Mouse (Mus musculus) lung, embryonic 14.5 days (tissue): ENCODE measurements around the gene Stoml1. TPM values are rescaled to one million over a fixed set of nuclear protein-coding genes. Genes with fewer than 3 reads are reported as not detected.

Experiments
- ATAC-seq: fragments of 200-750 bp; cut with Nextera tagmentation; 2 replicates; pipeline ENCODE4 v1.8.0; 2017; ENCODE audit warnings: mild to moderate bottlenecking, moderate TSS enrichment, moderate library complexity; ENCODE audit not compliant: insufficient read depth
- DNase-seq: peaks from one replicate; pipeline ENCODE4 v3.0.0-alpha.2; 2015
- H3K27ac ChIP-seq: fragments of 300-500 bp; sonication (generic); 2 replicates; pipeline ENCODE4 v1.5.1; 2014; ENCODE audit warnings: low read depth, mild to moderate bottlenecking, moderate library complexity
- H3K27me3 ChIP-seq: fragments of 300-500 bp; sonication (generic); 2 replicates; pipeline ENCODE4 v1.6.1; 2014; ENCODE audit warnings: low read length, control low read depth; ENCODE audit not compliant: insufficient read depth
- H3K36me3 ChIP-seq: fragments of 300-500 bp; sonication (generic); 2 replicates; pipeline ENCODE4 v1.6.1; 2014; ENCODE audit warnings: control low read depth; ENCODE audit not compliant: insufficient read depth
- H3K4me1 ChIP-seq: fragments of 300-500 bp; sonication (generic); 2 replicates; pipeline ENCODE4 v1.6.1; 2014; ENCODE audit warnings: antibody characterized with exemption, control low read depth; ENCODE audit not compliant: insufficient read depth
- H3K4me2 ChIP-seq: fragments of 300-500 bp; sonication (generic); 2 replicates; pipeline ENCODE4 v1.6.1; 2014; ENCODE audit warnings: mild to moderate bottlenecking
- H3K4me3 ChIP-seq: fragments of 300-500 bp; sonication (generic); 2 replicates; pipeline ENCODE4 v1.5.1; 2014; ENCODE audit warnings: low read depth, low read length
- H3K9ac ChIP-seq: fragments of 300-500 bp; sonication (generic); 2 replicates; pipeline ENCODE4 v1.6.1; 2014
- H3K9me3 ChIP-seq: fragments of 300-500 bp; sonication (generic); 2 replicates; pipeline ENCODE4 v1.6.1; 2016; ENCODE audit warnings: low read depth, low read length, control low read depth
- CTCF ChIP-seq: IDR thresholded peaks from 2 replicates; pipeline ENCODE4 v1.5.1; 2016; ENCODE audit warnings: antibody characterized with exemption, low read depth
- WGBS: fragments of 180-500 bp; shearing (Covaris S2); extraction: QIAGEN DNeasy Blood & Tissue Kit; methylation state at CpG from one replicate; pipeline ENCODE4 v1.1.7; 2014; 5-methylcytosine and 5-hydroxymethylcytosine counted together
- polyA plus RNA-seq: library from polyadenylated mRNA; unstranded; fragments of >200 nt; fragmentation: Nextera tagmentation; extraction: Ambion mirVana; gene quantifications from 2 replicates; pipeline ENCODE4 v1.2.1, GENCODE M21; 2014

Gene Stoml1
- polyA plus RNA-seq, 1 experiment from 2014 or later, result 27.1 TPM

DNA sequence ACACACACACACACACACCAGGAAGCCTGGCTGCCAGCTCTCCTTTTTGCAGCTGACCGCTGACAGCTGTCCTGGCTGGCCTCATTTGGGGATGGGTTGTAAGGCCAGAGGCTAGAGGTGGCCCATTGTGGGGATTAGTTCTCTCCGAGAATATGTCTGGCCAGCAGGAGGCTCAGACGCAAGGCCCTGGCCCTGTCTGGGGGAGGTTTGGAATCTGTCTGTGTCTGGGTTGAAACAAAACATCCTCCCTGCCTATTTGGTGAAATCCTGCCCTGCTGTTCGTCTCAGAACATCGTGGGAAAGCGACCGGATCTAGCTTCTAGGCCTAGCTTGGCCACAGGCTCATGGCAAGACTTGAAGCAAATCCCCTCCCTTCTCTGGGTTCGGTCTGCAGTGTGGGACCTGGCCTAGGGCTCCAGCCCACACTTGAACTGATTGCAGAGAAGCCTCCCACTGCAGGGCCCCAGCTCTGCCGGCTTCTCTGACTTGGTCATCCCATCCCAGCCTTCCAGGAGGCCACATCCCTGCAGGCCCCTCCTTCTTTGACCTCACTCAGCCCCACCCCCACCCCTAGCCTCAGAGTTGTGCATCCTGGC, 42.9 kb downstream of the Stoml1 start:
- DNase-seq, result peak; percentile 74
- Histone ChIP-seq H3K4me2 (no peak overlapping the region), H3K27me3 (no peaks in the 10 kb centered on the region), H3K4me1 (peaks cover 15% of the 10 kb centered on the region), H3K9ac (no peak overlapping the region), H3K36me3 (no peaks in the 10 kb centered on the region), H3K9me3 (no peaks in the 10 kb centered on the region), H3K27ac (peak overlapping the region; percentile 87), H3K4me3 (no peak overlapping the region)
- ATAC-seq, result peak; percentile 71
- peak; percentile 51 for TF ChIP-seq CTCF
- 26% methylated on average over 9 of the region's 9 CpGs for WGBS

DNA sequence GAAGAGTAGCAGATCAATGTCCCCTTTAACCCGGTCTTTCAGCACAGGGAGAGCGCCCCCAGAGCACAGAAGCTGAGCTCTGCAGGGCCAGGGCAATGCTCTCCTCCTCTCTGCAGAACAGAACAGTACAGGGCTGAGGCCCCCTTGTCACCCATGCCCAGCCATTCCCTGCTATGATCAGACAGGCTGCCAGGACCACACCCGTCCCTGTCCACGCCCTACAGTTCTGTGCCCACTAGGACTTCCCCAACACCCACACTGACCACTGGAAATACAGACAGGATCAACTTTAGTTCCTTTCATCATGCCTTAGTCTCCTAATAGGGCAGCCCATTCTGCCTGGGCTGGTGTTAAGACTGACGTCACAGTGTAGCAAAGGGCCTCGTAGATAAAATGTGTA, 44.1 kb downstream of the Stoml1 start:
- Histone ChIP-seq H3K9me3 (no peaks in the 10 kb centered on the region), H3K4me1 (peaks cover 15% of the 10 kb centered on the region), H3K27me3 (no peaks in the 10 kb centered on the region), H3K27ac (no peak overlapping the region), H3K9ac (no peak overlapping the region), H3K4me3 (no peak overlapping the region), H3K4me2 (no peak overlapping the region), H3K36me3 (no peaks in the 10 kb centered on the region)
- ATAC-seq (no peak), DNase-seq (no peak)
- WGBS, result 64% methylated on average over 6 of the region's 6 CpGs
- TF ChIP-seq CTCF, result no peak

DNA sequence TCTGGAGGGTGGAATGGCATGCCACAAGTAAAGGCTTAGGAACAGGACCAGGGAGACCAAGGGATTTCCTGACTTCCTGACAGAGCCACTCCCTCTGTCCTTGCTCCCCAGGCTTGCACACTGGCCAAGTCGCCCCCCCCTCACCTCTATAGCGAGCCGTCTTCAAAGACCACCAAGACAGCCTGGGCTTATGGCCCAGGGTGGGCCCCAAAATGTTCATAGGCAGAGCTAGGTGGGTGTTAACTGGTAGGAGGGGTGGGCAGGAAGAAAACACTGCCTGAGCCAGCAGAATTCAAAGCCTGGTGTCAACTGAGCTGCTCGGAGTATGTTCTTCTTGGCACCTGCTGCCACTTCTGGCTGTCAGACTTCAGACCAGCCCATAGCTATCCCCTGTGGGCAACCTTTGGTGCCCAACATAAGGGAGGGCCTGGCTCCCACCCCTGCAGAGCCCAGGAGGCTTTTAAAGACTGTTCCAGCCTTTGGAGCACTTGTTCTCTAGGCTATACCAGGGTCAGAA, 45.1 kb downstream of the Stoml1 start:
- Histone ChIP-seq H3K4me3 (no peak overlapping the region), H3K4me2 (no peak overlapping the region), H3K9me3 (no peaks in the 10 kb centered on the region), H3K4me1 (peaks cover 17% of the 10 kb centered on the region), H3K9ac (no peak overlapping the region), H3K27me3 (no peaks in the 10 kb centered on the region), H3K36me3 (no peaks in the 10 kb centered on the region), H3K27ac (peak overlapping the region; percentile 58; the same call in 1 of the 2 replicates)
- WGBS, result 55% methylated on average over 4 of the region's 4 CpGs
- DNase-seq, result no peak
- TF ChIP-seq CTCF, result no peak
- no peak for ATAC-seq

DNA sequence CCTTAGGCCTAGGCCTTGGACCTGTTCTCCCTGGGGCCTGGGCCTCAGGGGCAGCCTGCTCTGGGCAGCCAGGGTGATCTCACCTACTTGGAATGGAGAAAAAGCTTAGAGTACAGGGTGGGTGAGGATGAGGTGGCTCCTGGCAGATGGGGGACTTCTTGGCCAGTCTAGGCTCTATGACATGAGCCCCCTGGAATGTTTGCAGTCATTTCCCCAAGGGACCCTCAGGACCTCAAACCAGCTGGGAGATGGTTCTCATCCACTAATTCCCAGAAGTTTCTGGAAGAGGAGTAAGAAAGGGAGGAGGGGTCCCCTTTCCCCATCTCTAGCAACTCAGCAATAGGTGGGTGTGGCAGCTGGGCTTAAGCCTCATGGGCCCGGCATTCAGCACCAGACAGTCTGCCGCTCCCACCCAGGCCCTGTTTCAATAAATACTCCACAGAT, 46.4 kb downstream of the Stoml1 start:
- ATAC-seq (peak; percentile 58), DNase-seq (peak; percentile 46)
- Histone ChIP-seq H3K27me3 (no peaks in the 10 kb centered on the region), H3K4me3 (no peak overlapping the region), H3K4me1 (peaks cover 27% of the 10 kb centered on the region), H3K9me3 (no peaks in the 10 kb centered on the region), H3K9ac (no peak overlapping the region; the same call in 1 of the 2 replicates), H3K4me2 (no peak overlapping the region), H3K36me3 (no peaks in the 10 kb centered on the region), H3K27ac (peak overlapping the region; percentile 84)
- 19% methylated on average over 2 of the region's 2 CpGs for WGBS
- TF ChIP-seq CTCF, result no peak

DNA sequence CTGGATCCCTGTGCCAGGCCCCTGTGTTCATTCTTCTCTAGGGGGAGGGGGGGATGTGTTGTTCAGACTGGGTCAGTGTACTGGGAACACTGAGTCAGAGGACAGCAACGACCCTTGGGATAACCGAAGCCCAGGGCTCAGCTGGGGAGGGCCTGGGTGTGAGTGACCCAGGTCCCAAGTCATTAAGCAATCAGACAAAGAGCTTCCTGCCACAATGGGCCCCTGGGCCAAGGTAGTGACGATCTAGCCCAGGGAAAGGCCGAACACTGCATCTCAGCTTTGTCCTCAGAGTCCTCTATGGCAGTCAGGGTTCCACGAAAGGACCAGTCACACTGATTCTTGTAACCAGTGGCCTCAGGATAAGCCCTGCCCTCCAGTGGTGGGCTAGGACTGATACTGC, 50.2 kb downstream of the Stoml1 start:
- Histone ChIP-seq H3K27me3 (no peaks in the 10 kb centered on the region), H3K4me3 (no peak overlapping the region), H3K27ac (peak overlapping the region; percentile 64), H3K9ac (no peak overlapping the region), H3K4me2 (no peak overlapping the region), H3K9me3 (no peaks in the 10 kb centered on the region), H3K36me3 (no peaks in the 10 kb centered on the region), H3K4me1 (peaks cover 38% of the 10 kb centered on the region)
- ATAC-seq (no peak), DNase-seq (no peak)
- WGBS, result 60% methylated on average over 5 of the region's 5 CpGs
- TF ChIP-seq CTCF, result peak; percentile 18; the same call in 1 of the 2 replicates

DNA sequence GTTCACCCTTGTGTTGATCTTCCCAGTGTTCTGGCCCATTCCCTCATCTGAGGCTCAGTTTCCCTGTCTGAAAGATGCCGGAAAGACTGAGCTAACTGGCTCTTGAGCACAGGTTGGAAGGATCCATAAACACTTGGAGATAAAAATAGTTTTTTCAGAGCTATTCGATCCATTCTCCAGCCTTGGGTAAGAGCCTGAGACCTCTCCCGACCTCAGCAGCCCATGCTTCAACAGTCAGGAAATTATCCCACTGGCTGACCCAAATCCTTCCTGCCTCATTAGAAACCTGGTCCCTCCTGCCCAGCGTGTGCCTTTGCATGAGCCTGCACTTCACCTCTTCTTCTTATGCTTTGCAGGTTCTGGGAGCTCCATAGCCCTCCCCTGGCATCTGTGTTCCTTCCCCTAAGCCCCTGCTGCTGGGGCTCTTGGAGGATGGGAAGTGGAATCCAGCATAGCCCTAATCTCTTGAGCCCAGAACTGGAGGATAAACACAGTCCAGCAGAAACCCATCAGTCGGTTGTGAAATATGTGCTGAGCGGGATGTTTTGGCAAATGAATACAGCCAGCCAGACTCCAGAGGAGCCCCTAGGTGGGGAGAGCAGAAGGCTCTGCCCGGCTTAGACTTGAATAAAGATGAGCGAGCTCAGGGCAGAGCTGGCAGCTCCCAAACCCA, 50.8 kb downstream of the Stoml1 start:
- Histone ChIP-seq H3K9me3 (no peaks in the 10 kb centered on the region), H3K4me1 (peaks cover 43% of the 10 kb centered on the region), H3K4me2 (0 out of 2 replicates have a peak overlapping the region, but pooled peaks have one; percentile 22), H3K4me3 (no peak overlapping the region), H3K9ac (no peak overlapping the region), H3K27me3 (no peaks in the 10 kb centered on the region), H3K36me3 (no peaks in the 10 kb centered on the region), H3K27ac (peak overlapping the region; percentile 64)
- WGBS, result 24% methylated on average over 8 of the region's 8 CpGs
- no peak for TF ChIP-seq CTCF
- ATAC-seq (peak; percentile 59), DNase-seq (peak; percentile 81)

DNA sequence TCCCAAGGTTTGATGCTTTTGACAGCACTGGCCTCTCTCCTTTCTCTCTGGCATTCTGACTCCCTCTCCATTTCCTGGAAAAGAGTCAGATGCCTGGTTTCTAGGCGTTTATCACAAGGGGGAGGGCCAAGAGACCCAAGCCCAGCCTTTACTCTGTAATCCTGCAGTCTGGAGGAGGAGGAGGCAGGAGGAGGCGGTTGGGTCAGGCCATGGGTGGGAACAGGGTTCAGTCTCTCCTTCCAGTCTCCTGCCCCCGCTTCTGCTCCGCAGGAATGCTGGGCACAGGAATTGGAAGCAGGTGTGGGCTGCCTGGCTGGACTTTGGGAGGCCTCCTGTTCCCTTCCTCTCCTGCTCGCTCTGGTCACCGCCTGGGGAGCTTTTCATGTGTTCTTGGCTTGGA, 52.7 kb downstream of the Stoml1 start:
- peak; percentile 38 for ATAC-seq
- Histone ChIP-seq H3K4me3 (no peak overlapping the region), H3K4me1 (peaks cover 43% of the 10 kb centered on the region), H3K36me3 (no peaks in the 10 kb centered on the region), H3K4me2 (no peak overlapping the region), H3K27ac (peak overlapping the region; percentile 61; the same call in 1 of the 2 replicates), H3K9me3 (no peaks in the 10 kb centered on the region), H3K27me3 (no peaks in the 10 kb centered on the region), H3K9ac (no peak overlapping the region)
- 21% methylated on average over 6 of the region's 6 CpGs for WGBS
- DNase-seq, result no peak
- no peak for TF ChIP-seq CTCF
